Mouse (Mus musculus): ENCODE results near the gene Gm20388. TPM values are rescaled to one million over a fixed set of nuclear protein-coding genes. Genes with fewer than 3 reads are reported as not detected.

Gene Gm20388
- polyA plus RNA-seq, 2 experiments: 8.5 TPM; not detected in 1

DNA sequence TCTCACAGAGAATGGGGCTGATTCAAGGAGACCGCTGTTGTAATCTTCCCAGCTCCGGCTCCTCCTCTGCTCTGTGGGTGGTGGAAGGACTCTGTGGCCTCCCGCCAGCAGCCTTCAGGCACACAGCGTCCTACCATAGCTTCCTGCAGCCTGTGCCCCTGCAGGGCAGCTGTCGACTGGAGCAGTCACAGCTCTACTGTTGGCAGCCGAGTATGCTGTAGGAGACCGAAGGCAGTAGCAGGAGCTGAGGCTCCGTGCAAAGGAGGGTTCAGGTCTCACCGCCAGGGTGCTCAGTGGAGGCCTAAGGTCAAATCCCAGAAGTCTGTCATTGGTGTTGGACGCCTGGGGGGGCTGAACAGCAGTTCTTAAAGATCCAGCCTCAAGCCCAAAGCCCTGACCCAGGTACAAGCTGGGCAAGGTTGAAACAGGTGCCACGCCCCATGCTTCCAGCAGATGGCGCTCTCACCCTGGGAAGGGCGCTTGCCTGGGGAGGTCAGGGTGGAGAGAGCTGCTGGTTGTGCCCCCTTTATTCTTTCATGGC lies 390.0 kb downstream of the Gm20388 start:
- ATAC-seq (ENCODE audit: insufficient read depth) (peak; percentile 73), DNase-seq (ENCODE audit: low read depth in 3 of 3, low spot score in 3 of 3) (no peak)
- WGBS (ENCODE audit: insufficient replicate concordance): 10% methylated on average over 13 of the region's 13 CpGs
- Histone ChIP-seq H3K27me3 (ENCODE audit: control insufficient read depth, insufficient read depth, low read length) (no peaks in the 10 kb centered on the region), H3K9me3 (ENCODE audit: control insufficient read depth, low read length) (no peaks in the 10 kb centered on the region), H3K36me3 (replicated peaks; ENCODE audit: control insufficient read depth, insufficient read depth, low read depth) (no peaks in the 10 kb centered on the region), H3K9ac (replicated peaks) (peak overlapping the region; percentile 19), H3K4me1 (replicated peaks; ENCODE audit: control insufficient read depth in 2 of 2, insufficient read depth in 2 of 2, low read length in 1 of 2) (peaks cover 14 to 19% of the 10 kb centered on the region in 2 experiments), H3K4me2 (ENCODE audit: low read depth) (peak overlapping the region; percentile 37), H3K4me3 (ENCODE audit: insufficient read depth in 1 of 2, low read depth in 2 of 2, low read length in 2 of 2) (no peak overlapping the region), H3K27ac (no peak overlapping the region)
- no peak for TF ChIP-seq EP300 (IDR thresholded peaks at IDR 0.05; ENCODE audit: low read depth)
- peak; percentile 100 for TF ChIP-seq CTCF (IDR thresholded peaks at IDR 0.05; ENCODE audit: low read depth)

DNA sequence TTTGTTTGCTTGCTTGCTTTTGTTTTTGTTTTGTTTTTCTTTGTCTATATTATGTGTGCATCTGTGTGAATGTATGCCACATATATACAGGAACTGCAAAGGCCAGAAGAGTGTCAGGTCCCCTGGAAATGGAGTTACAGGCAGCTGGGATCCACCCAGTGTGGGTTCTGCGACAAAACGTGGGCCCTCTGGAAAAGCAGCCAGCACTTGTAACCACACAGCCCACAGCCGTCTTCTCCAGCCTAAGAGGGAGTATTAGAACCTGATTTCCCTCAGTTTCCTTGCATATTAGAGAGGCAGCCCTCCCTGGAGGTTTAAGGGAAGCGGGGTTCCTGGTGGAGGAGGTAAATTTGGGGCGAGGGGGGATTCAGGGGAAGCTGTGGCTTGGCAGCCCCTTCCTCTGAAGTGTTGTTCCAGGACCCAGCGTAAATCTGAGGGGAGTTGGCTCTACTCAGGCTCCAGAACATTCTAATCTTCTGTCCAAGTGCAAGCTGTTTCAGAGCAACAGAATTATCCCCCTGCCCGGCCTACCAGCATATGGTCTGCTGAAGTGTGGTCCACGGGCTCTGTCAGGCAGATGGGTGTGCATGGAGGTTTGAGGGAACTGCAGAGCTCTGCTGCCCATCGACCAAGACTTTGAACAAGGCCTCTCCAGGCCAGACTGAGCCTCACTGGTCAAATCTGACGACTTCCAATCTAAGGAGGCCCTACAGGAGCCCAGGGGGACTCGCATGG lies 392.5 kb downstream of the Gm20388 start:
- no peak overlapping the region for H3K9ac ChIP-seq (replicated peaks)
- H3K4me1 ChIP-seq (replicated peaks; ENCODE audit: control insufficient read depth in 2 of 2, insufficient read depth in 2 of 2, low read length in 1 of 2): peaks cover 6% of the 10 kb centered on the region in 2 experiments; a peak in 2 of 4 replicates
- 60% methylated on average over 11 of the region's 11 CpGs for WGBS (ENCODE audit: insufficient replicate concordance)
- ATAC-seq (ENCODE audit: insufficient read depth): no peak
- H3K36me3 ChIP-seq (replicated peaks; ENCODE audit: control insufficient read depth, insufficient read depth, low read depth): no peaks in the 10 kb centered on the region
- no peaks in the 10 kb centered on the region for H3K27me3 ChIP-seq (ENCODE audit: control insufficient read depth, insufficient read depth, low read length)
- DNase-seq (ENCODE audit: low read depth in 3 of 3, low spot score in 3 of 3): no peak
- no peak overlapping the region for H3K4me3 ChIP-seq (ENCODE audit: insufficient read depth in 1 of 2, low read depth in 2 of 2, low read length in 2 of 2)
- no peak overlapping the region for H3K27ac ChIP-seq
- no peaks in the 10 kb centered on the region for H3K9me3 ChIP-seq (ENCODE audit: control insufficient read depth, low read length)
- no peak for TF ChIP-seq EP300 (IDR thresholded peaks at IDR 0.05; ENCODE audit: low read depth)
- no peak for TF ChIP-seq CTCF (IDR thresholded peaks at IDR 0.05; ENCODE audit: low read depth)
- no peak overlapping the region for H3K4me2 ChIP-seq (ENCODE audit: low read depth)

DNA sequence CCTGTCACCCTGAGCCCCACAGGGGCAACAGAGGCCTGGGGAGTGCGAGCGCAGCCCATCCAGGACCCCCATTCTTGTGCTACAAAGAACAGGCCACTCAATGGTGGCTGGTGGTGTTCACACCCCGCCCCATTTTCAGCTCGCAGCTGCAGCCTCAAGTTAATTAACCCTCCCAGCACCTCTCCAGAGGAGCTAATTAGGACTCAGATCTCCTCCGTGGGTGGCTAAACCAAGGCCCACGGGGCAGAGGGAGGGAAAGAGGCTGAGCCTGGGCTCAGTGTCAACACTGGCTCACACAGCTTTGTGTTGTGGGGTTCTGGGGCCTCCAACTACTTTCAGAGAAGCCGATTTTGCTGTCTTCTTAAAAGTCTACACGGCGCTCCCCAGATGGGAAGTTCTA lies 393.5 kb downstream of the Gm20388 start:
- no peak for TF ChIP-seq EP300 (IDR thresholded peaks at IDR 0.05; ENCODE audit: low read depth)
- no peak for TF ChIP-seq CTCF (IDR thresholded peaks at IDR 0.05; ENCODE audit: low read depth)
- H3K4me3 ChIP-seq (ENCODE audit: insufficient read depth in 1 of 2, low read depth in 2 of 2, low read length in 2 of 2): no peak overlapping the region
- H3K27me3 ChIP-seq (ENCODE audit: control insufficient read depth, insufficient read depth, low read length): no peaks in the 10 kb centered on the region
- no peaks in the 10 kb centered on the region for H3K36me3 ChIP-seq (replicated peaks; ENCODE audit: control insufficient read depth, insufficient read depth, low read depth)
- no peak for ATAC-seq (ENCODE audit: insufficient read depth)
- DNase-seq (ENCODE audit: low read depth in 3 of 3, low spot score in 3 of 3): no peak
- no peaks in the 10 kb centered on the region for H3K9me3 ChIP-seq (ENCODE audit: control insufficient read depth, low read length)
- H3K9ac ChIP-seq (replicated peaks): no peak overlapping the region
- H3K4me1 ChIP-seq (replicated peaks; ENCODE audit: control insufficient read depth in 2 of 2, insufficient read depth in 2 of 2, low read length in 1 of 2): peaks cover 6% of the 10 kb centered on the region in 2 experiments; a peak in 2 of 4 replicates
- no peak overlapping the region for H3K4me2 ChIP-seq (ENCODE audit: low read depth)
- no peak overlapping the region for H3K27ac ChIP-seq
- 72% methylated on average over 9 of the region's 9 CpGs for WGBS (ENCODE audit: insufficient replicate concordance)

DNA sequence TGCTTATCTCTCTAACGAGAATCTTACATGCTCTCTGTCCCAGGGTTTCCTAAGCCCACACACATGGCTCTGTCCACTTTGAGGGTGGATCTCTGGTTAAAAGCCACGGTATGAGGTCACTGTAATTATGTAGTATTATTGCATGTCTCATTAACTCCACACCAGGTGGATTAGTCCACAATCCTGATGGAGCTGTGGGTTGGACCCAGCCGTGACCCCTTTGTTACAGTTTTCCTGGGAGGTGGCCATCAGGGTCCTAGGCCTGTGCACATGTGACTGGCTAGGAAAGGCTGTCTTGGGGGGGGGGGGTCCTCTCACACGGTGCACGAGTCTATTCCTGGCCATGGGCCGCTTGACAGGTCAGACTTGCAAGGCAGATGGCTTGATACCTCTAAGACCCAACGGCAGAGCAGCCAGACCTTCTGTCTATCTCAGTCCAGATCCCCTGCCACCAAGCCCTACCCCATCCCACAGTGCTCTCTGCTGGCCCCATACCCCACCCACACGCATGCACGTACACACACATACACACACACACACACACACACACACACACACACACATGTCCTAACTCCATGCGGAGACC lies 395.3 kb downstream of the Gm20388 start:
- no peak overlapping the region for H3K27ac ChIP-seq
- no peak overlapping the region for H3K9ac ChIP-seq (replicated peaks)
- no peaks in the 10 kb centered on the region for H3K9me3 ChIP-seq (ENCODE audit: control insufficient read depth, low read length)
- WGBS (ENCODE audit: insufficient replicate concordance): 68% methylated on average over 10 of the region's 10 CpGs
- no peaks in the 10 kb centered on the region for H3K27me3 ChIP-seq (ENCODE audit: control insufficient read depth, insufficient read depth, low read length)
- ATAC-seq (ENCODE audit: insufficient read depth): no peak
- H3K4me2 ChIP-seq (ENCODE audit: low read depth): no peak overlapping the region
- TF ChIP-seq EP300 (IDR thresholded peaks at IDR 0.05; ENCODE audit: low read depth) (no peak), CTCF (IDR thresholded peaks at IDR 0.05; ENCODE audit: low read depth) (no peak)
- H3K4me1 ChIP-seq (replicated peaks; ENCODE audit: control insufficient read depth in 2 of 2, insufficient read depth in 2 of 2, low read length in 1 of 2): no peaks in the 10 kb centered on the region
- no peaks in the 10 kb centered on the region for H3K36me3 ChIP-seq (replicated peaks; ENCODE audit: control insufficient read depth, insufficient read depth, low read depth)
- no peak overlapping the region for H3K4me3 ChIP-seq (ENCODE audit: insufficient read depth in 1 of 2, low read depth in 2 of 2, low read length in 2 of 2)
- DNase-seq (ENCODE audit: low read depth in 3 of 3, low spot score in 3 of 3): no peak

DNA sequence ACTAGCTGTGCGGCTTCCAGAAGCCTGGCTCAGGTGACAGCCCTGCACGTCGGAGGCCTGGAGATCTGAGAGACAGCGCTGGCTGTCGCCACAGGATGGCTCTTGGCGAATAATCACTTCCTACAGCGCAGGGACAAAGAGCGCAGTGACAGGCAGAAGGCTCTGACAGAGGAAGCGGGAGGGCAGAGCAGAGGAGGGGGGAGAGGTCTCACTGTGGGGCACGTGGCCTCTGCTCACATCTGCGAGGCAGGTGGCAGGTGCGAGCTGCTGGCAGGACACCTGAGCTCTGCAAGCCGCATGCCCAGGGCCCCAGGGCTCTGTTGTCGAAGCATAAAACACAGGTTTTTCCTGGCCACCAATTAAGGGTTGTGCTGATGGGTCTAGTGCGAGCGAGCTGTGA lies 396.5 kb downstream of the Gm20388 start:
- no peak overlapping the region for H3K4me3 ChIP-seq (ENCODE audit: insufficient read depth in 1 of 2, low read depth in 2 of 2, low read length in 2 of 2)
- TF ChIP-seq CTCF (IDR thresholded peaks at IDR 0.05; ENCODE audit: low read depth) (no peak), EP300 (IDR thresholded peaks at IDR 0.05; ENCODE audit: low read depth) (no peak)
- H3K9me3 ChIP-seq (ENCODE audit: control insufficient read depth, low read length): no peaks in the 10 kb centered on the region
- ATAC-seq (ENCODE audit: insufficient read depth) (no peak), DNase-seq (ENCODE audit: low read depth in 3 of 3, low spot score in 3 of 3) (no peak)
- no peak overlapping the region for H3K4me2 ChIP-seq (ENCODE audit: low read depth)
- WGBS (ENCODE audit: insufficient replicate concordance): 7% methylated on average over 16 of the region's 16 CpGs
- no peak overlapping the region for H3K9ac ChIP-seq (replicated peaks)
- no peak overlapping the region for H3K27ac ChIP-seq
- H3K36me3 ChIP-seq (replicated peaks; ENCODE audit: control insufficient read depth, insufficient read depth, low read depth): no peaks in the 10 kb centered on the region
- no peaks in the 10 kb centered on the region for H3K4me1 ChIP-seq (replicated peaks; ENCODE audit: control insufficient read depth in 2 of 2, insufficient read depth in 2 of 2, low read length in 1 of 2)
- H3K27me3 ChIP-seq (ENCODE audit: control insufficient read depth, insufficient read depth, low read length): no peaks in the 10 kb centered on the region

Data from liver, embryonic 14.5 days (tissue).